Mouse (Mus musculus): Measurements from ENCODE around the gene Prpf3.
A peak's percentile ranks its signal among the peaks of the same experiment; 100 is the strongest.
"Not testable (repeated sequence)": the region's sequence is repeated elsewhere in the genome, so short reads cannot be mapped to it uniquely, and the experiment has no call there.

The Prpf3 gene

DNA sequence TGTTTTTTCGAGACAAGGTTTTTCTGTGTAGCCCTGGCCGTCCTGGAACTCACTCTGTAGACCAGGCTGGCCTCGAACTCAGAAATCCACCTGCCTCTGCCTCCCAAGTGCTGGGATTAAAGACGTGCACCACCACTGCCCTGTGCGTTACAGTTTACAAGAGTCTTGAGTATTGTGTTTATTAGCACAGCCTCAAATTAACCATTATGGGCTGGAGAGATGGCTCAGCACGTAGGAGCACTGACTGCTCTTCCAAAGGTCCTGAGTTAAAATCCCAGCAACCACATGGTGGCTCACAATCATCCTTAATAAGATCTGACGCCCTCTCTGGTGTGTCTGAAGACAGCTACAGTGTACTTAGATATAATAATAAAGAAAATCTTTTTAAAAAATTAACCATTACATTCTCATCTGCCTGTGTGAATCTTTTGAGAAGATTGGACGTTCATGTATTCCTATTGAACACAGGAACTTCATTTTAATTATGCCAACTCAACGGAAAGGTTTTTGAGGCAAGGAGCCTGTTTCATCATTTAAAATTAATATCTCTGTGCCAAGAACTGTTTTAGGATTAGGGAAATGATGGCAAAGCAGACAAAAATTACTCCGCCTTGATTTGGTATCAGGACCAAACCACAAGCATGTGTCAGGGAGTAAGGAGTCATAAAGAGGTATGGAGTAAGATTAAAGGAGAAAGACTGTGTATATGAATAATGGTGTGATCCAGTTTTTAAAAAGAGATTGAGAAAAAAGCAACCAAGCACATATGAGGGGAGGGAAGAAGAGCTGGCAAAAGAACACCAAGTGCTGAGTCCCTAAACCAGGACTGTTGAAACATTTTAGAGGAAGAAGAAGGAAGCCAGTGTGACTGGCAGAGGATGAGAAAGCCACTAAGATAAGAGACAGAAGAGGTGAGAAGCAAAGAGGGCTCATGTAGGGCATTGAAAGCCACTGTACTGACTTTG lies 35.4 kb downstream of the Prpf3 start:
- DNase-seq (ENCODE audit: low spot score in 2 of 2) = no peak

- peak; percentile 100 for DNase-seq (ENCODE audit: low spot score in 2 of 2)
These were observed 36.2 kb downstream of the Prpf3 start for GRCm38 (mm10) chr3:95819351-95819985.

- peak; percentile 72 to 79 for DNase-seq (ENCODE audit: low spot score in 2 of 2)
These were observed 37.0 kb downstream of the Prpf3 start, which contains the start of gene Rprd2 for GRCm38 (mm10) chr3:95818571-95819288. Rprd2 (minus strand) TSS chr3:95818863.

- peak; percentile 43 to 60 for DNase-seq (ENCODE audit: low spot score in 2 of 2)
These were observed 37.6 kb downstream of the Prpf3 start for GRCm38 (mm10) chr3:95818026-95818511.

DNA sequence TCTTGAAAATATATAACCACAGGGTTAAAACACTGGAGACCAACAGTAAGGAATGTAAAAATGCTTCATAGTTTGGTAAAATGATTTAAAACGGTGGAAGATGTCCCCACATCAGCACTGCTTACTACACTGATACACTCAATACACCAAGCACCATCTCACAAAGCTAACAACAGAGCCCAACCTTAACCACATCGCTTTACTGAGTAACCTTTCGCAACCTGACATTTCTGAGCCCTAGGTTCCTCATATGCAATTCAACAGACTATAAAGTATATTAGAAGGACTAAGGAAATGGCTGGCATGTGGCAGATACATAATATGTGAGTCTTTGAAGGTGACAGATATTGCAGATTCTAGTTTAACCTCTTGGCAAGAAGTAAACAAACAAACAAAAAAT lies 39.0 kb downstream of the Prpf3 start:
- DNase-seq (ENCODE audit: low spot score in 2 of 2) = no peak

DNA sequence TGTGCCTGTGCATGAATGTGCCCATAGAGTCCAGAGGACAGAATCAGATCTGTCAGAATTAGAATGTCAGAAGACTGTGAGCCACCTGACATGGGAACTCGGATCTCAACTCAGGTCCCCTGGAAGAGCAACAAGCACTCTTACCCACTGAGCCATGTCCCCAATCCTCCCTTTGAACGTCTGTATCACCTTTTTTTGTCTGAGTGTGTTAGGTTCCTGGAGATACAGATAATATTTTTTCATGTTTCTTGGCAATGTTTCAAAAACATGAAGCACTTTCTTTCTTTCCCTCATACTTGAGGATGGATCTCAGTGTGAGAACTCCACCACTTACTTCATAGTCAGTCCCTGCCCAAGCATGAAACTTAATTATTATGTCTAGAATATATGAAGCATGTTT lies 47.3 kb downstream of the Prpf3 start:
- DNase-seq (ENCODE audit: low spot score in 2 of 2) = no peak

DNA sequence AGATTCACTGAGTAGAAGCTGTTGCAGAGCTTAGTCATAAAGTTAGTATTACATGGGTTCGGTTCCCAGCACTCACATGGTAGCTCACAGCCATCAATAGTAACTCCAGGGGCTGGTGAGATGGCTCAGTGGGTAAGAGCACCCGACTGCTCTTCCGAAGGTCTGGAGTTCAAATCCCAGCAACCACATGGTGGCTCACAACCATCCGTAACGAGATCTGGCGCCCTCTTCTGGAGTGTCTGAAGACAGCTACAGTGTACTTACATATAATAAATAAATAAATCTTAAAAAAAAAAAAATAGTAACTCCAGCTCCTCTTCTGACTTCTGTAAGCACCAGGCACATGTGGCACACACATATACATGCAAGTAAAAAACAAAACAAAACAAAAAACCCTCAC lies 48.1 kb downstream of the Prpf3 start:
- not testable (repeated sequence) for DNase-seq (ENCODE audit: low spot score in 2 of 2)

DNA sequence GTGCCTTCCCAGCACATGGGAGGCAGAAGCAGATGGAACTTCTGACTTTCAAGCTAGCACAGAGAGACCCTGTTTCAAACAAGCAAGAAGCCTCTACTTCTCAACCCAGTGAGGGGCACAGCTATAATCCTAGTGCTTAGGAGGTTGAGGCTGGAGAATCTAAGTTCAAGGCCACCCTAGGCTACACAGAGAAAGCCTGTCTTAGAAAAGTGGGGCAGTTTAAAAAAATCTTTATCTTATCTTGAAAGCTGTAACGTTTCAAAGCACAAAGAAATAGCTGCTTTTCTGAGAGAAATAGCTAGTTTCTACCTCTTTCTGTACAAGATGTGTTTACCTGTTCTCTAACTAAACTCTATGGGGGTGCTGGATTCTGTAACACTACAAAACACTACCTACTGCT lies 49.0 kb downstream of the Prpf3 start:
- DNase-seq (ENCODE audit: low spot score in 2 of 2) = no peak

GRCm38 (mm10) chr3:95803851-95804250 lies 51.8 kb downstream of the Prpf3 start:
- no peak for DNase-seq (ENCODE audit: low spot score in 2 of 2)

DNA sequence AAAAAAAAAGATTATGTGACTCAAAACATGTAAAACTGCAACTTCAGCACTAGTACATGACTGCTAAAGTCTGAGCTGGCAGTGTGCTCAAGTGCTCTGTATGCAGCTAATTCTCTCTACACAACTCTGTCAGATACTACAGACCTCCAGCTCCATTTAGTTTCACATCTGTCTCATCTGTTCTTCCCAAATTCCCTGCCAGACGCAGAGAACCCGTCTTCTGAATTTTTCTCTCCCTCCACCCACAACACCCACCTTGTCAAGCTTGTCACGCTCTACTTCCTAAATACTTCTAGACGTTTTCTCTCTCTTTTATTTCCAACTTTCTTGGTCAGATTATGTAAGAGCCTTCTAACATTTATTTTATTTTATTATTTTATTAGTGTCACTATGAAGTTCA lies 56.9 kb downstream of the Prpf3 start:
- no peak for DNase-seq (ENCODE audit: low spot score in 2 of 2)

- no peak for DNase-seq (ENCODE audit: low spot score in 2 of 2)
These were observed 61.4 kb downstream of the Prpf3 start for GRCm38 (mm10) chr3:95794299-95794698.

GRCm38 (mm10) chr3:95793662-95794061 lies 62.0 kb downstream of the Prpf3 start:
- no peak for DNase-seq (ENCODE audit: low spot score in 2 of 2)

DNA sequence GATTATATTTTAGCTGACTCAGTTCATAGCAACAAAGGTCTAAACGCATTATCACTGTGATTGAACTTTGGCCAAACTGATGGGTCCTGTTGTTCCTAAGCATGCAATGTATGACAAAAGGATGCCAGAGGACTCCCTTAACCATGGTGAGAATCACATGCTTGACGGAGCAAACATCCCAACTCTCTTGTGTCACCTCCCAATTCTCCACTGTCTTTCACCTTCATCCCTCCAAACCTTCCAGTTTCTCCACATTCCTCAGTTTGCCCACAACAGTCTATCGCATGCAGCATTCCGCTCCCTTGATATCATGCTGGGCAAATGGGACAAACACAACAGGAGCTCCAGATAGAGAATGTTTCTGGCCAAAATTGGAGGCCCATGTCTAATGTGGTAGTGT lies 70.2 kb downstream of the Prpf3 start:
- no peak for DNase-seq (ENCODE audit: low spot score in 2 of 2)

All from urinary bladder, postnatal 4 days (tissue).